Mouse (Mus musculus) c-Kit-negative CD71-positive TER-119-positive erythroid progenitor cells, embryonic 14.5 days (primary cell): ENCODE measurements around the gene Mical2.

ENCODE experiments used
- DNase-seq: peaks from one replicate; pipeline ENCODE4 v3.0.0-alpha.2; 2013; ENCODE audit warnings: low read depth, low spot score

Mical2 gene

GRCm38 (mm10) chr7:112241211-112241944, 15.7 kb downstream of the Mical2 start:
- no peak for DNase-seq

DNA sequence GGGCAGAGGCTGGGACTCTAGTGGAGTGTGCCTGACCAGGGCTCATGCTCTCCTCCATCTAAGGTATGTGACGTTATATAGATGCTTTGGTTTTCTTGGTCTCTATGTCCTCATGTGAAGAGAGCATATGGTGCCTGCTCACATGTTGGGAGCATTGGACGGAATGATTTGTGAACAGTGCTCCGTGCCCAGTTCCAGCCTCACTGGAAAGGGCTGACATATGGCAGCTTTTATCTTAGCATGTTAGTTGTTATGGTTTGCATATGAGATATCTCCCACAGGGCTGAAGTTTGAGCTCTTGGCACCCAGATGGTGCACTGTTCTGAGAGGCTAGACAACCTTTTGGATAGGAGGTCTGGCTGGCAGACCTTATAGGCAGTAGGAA, 16.3 kb downstream of the Mical2 start:
- DNase-seq = no peak

DNA sequence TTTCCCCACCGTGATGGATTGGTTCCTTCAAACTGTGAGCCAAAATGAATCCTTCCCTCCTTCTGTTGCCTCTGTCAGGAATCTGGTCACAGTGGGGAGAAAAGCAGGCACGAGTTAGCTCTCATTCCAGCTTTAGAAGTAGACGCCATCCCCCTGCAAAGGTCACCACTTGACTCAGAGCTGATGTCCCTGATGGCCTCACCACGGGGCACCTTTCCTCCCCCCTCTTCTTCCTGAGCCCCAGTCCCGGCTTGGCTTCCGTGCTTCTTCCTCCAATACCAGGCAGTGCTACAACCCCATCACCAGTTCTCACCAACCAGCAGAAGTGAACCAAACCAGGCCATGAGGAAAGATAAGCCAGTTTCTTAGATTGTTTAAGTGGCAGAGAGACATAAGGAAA, 16.9 kb downstream of the Mical2 start:
- DNase-seq = no peak

- no peak for DNase-seq
Observed at GRCm38 (mm10) chr7:112244071-112244470, 18.4 kb downstream of the Mical2 start.

GRCm38 (mm10) chr7:112244683-112245082, 19.0 kb downstream of the Mical2 start:
- DNase-seq = no peak

DNA sequence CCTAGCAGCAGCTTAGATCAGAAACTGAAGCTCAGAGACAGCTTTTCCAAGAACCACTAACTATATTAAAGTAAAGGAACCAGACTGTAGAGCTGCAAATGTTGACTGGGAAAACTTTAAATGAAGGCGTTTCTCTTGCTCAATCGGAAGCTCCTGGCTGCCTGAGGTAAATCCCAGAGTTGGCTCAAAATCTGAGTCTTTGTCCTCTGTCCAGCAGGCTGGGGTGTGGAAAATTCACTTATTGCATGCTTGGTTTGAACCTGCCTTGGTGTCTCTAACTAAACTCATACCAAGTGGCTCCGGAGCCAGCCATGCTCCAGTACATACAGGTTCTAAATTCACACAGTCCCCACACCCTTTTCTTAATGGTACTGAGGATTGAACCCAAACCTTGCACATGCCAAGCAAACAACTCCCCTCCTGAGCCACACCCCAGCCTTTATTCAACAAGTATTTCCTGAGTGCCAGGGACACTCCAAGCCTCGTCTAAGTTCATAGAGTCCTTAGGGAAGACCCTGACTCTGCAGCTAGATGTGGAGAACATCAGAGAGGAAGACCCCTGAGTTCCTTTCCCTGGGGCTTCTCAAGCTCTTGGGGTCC, 20.3 kb downstream of the Mical2 start:
- DNase-seq = no peak

DNA sequence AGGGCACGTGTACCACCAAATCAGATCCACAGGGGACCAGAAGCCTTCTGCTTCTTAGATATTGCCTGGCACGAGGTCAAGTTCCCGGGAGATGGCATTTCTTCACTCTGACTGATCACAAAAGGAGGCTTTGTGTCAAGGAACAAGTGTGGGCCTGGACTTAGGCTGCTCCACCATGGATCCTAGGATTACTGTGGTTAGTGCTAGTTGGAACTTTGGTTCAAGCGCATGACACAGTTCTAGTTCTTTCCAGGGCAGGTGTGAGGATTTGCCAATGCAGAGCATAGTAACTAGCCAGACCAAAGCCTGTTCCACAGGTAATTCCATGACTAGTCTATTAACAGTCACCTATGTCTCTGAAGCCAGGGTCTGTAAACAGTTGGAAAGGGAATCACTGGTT, 20.8 kb downstream of the Mical2 start:
- no peak for DNase-seq

- no peak for DNase-seq
Observed at GRCm38 (mm10) chr7:112247890-112248289, 22.2 kb downstream of the Mical2 start.

- no peak for DNase-seq
Observed at GRCm38 (mm10) chr7:112249476-112249875, 23.8 kb downstream of the Mical2 start.

- DNase-seq = no peak
Observed at GRCm38 (mm10) chr7:112252065-112252464, 26.4 kb downstream of the Mical2 start.

GRCm38 (mm10) chr7:112254233-112254632, 28.6 kb downstream of the Mical2 start:
- DNase-seq = no peak

- DNase-seq = no peak
Observed at GRCm38 (mm10) chr7:112255248-112255866, 29.7 kb downstream of the Mical2 start.

- no peak for DNase-seq
Observed at GRCm38 (mm10) chr7:112258338-112258903, 32.8 kb downstream of the Mical2 start.

- no peak for DNase-seq
Observed at GRCm38 (mm10) chr7:112259286-112259685, 33.6 kb downstream of the Mical2 start.

GRCm38 (mm10) chr7:112261121-112261520, 35.5 kb downstream of the Mical2 start:
- no peak for DNase-seq

DNA sequence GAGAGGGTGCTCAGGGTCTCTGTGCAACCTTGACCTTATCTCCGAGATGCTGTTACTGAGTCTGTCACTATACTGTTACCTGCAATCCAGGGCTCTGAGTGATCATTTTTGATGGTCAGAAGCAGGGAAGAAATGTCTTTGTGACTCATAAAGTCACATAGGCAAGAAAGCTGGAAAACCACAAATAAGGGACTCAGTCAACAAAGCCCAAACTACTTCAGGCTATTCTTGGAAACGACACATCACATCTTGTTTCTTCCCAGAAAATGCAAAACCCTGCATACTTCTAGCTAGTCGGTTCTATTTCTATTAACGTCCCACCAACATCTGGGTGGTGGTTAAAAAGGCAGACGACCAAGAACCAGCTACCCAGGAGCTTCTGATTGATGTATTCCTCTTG, 41.6 kb downstream of the Mical2 start:
- no peak for DNase-seq

DNA sequence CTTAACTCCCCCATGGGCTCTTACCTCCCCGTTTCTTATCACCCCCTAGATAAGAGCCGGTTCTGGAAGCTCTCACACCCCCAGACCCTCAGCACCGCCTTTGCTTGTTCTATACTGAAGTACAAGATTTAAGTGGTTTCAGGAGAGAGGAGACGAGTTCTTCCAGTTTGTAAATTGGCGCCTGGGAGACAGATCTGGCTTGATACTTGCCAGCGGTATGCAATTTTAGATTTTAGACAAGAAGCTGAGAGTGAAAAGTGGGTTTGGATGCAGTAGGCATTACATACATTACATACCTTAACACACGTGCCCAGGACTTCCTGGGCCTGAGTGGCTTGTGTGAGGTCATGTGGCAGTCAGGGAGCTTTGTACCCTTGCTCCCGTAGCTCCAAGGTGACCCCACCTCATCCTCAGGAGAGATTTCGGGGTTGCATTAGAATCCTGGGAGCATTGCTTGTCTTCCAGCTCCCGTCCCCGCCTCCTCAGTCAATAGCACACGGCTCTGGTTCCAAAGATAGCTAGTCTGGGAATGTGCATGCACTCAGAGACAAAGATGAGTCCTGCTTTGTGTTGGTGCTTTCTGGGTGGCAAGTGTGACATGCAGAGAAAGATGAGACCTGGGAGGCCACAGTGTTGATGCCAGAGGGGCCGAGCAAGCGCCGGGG, 43.2 kb downstream of the Mical2 start:
- no peak for DNase-seq

- no peak for DNase-seq
Observed at GRCm38 (mm10) chr7:112270870-112271269, 45.2 kb downstream of the Mical2 start.

- DNase-seq = no peak
Observed at GRCm38 (mm10) chr7:112271627-112272026, 46.0 kb downstream of the Mical2 start.

- DNase-seq = no peak
Observed at GRCm38 (mm10) chr7:112272692-112273091, 47.0 kb downstream of the Mical2 start.

DNA sequence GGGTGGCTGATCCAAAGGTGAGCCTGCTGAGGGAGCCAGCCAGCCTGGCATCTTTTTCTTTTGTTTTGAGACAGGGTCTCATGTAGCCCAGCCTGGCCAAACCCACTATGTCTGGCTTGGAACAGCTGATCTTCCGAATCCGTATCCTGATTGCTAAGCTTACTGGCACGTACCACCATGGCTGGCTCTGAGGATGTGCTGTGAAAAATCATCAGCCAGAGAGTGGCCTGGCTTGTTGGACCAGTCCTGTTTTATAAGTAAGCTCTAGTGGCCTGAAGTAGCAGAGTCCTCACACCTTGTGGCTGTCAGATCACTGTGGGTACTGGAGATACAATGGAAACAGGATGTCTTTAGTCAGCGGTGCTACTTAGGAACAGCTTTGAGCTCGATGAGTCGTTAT, 47.8 kb downstream of the Mical2 start:
- DNase-seq = no peak

DNA sequence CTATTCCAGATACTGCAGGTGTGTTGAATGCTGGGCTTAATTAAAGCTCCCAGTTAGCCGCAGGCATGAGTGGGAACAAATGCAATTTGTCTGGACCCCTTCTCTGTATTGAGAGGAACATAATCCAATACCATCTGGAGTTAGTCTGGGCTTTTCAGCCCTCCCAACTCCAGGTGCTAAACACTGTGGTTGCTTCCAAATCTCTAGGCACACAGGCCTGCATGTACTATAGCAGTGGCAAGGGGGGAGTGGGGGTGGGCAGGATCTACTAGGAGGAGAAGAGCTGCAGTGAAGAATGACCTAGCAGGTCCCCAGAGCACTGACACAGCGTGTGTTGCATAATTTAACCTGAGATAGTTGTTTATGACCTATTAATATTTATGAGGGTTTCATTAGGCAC, 49.0 kb downstream of the Mical2 start:
- no peak for DNase-seq
